Mouse (Mus musculus): ENCODE measurements around the gene Sytl3.

DNA sequence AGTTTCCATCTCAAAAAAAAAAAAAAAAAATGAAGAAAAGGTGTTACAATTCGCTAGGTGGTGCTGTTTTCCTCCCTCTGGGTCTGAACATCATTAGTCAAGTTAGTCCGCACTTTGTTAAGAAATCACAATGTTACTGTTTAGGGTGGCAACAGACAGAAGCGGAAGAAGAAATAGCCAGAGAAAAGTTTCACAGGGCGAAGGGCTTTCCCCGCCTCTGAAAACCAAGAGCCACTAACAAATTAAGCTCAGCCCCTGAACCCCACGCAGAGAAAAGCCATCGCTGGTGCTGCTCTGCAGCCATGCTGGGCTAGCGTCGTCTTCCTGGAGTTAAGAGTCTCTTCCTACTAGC is 119.4 kb downstream of the Sytl3 start:
- TF ChIP-seq CTCF (IDR thresholded peaks at IDR 0.05; ENCODE audit: low read depth, low read length) (no peak), EP300 (IDR thresholded peaks at IDR 0.05; ENCODE audit: insufficient read depth, low read depth, low read length) (no peak), POLR2A (IDR thresholded peaks at IDR 0.05; ENCODE audit: insufficient read depth, low read length) (no peak)

Measured in ES-Bruce4 (cell line).